Mouse (Mus musculus) CH12.LX (cell line): ENCODE results near the gene Dazap1. TPM values are rescaled to one million over a fixed set of nuclear protein-coding genes. Genes with fewer than 3 reads are reported as not detected.

Experiments used
- DNase-seq: peaks from one replicate; pipeline ENCODE4 v3.0.0-alpha.2; 2013; ENCODE audit errors: extremely low read depth
- H3K27ac ChIP-seq: 2 replicates; pipeline ENCODE4 v1.5.1; 2012; ENCODE audit warnings: low read depth, mild to moderate bottlenecking, control low read depth, moderate library complexity; ENCODE audit not compliant: insufficient read depth
- H3K27me3 ChIP-seq: replicated peaks from 2 replicates; pipeline ENCODE3; 2012; ENCODE audit warnings: inconsistent platforms
- H3K36me3 ChIP-seq, 2 experiments: replicated peaks in 1 of 2; 2 replicates each; pipeline versions ENCODE3 to v1.6.1; 2012; ENCODE audit warnings: inconsistent platforms in 1 of 2, low read length in 1 of 2, mild to moderate bottlenecking in 1 of 2, mixed read lengths in 1 of 2, moderate library complexity in 1 of 2; ENCODE audit not compliant: control insufficient read depth in 1 of 2, insufficient read depth in 1 of 2
- H3K4me1 ChIP-seq, 2 experiments: 2 replicates each; pipeline ENCODE4 v1.6.1; 2012; ENCODE audit warnings: inconsistent platforms in 1 of 2, moderate library complexity in 1 of 2; ENCODE audit not compliant: insufficient read depth in 2 of 2, control insufficient read depth in 1 of 2
- H3K4me2 ChIP-seq: 2 replicates; pipeline ENCODE4 v1.6.1; 2012; ENCODE audit warnings: low read depth, mild to moderate bottlenecking, control low read depth; ENCODE audit not compliant: poor library complexity, insufficient read depth, severe bottlenecking
- H3K4me3 ChIP-seq, 3 experiments: fragments of 150-350 bp in 1 of 3; sonication (generic) in 1 of 3; replicated peaks in 1 of 3; 2 replicates each; pipeline versions ENCODE3 to v1.5.1; 2011 to 2012; ENCODE audit warnings: low read depth in 2 of 3, low read length in 2 of 3, mild to moderate bottlenecking in 2 of 3, moderate library complexity in 2 of 3, control low read depth in 1 of 3, improper control_type of control experiment in 1 of 3, inconsistent platforms in 1 of 3, mixed read lengths in 1 of 3; ENCODE audit not compliant: poor library complexity in 1 of 3
- H3K79me2 ChIP-seq: replicated peaks from 2 replicates; pipeline ENCODE4 v1.6.1; 2012; ENCODE audit warnings: mild to moderate bottlenecking, moderate library complexity; ENCODE audit not compliant: control insufficient read depth, poor library complexity, insufficient read depth, severe bottlenecking; ENCODE audit errors: extremely low read depth
- H3K9ac ChIP-seq: 2 replicates; pipeline ENCODE4 v1.6.1; 2012; ENCODE audit warnings: low read depth, mild to moderate bottlenecking, control low read depth, moderate library complexity; ENCODE audit not compliant: insufficient read depth
- H3K9me3 ChIP-seq: replicated peaks from 2 replicates; pipeline ENCODE3; 2012; ENCODE audit warnings: low read length, inconsistent platforms, mixed read lengths
- CHD1 ChIP-seq: IDR thresholded peaks from 2 replicates; pipeline ENCODE4 v1.6.1; 2012; ENCODE audit warnings: low read depth, low read length, improper control_type of control experiment, inconsistent platforms
- CHD2 ChIP-seq: IDR thresholded peaks from 2 replicates; pipeline ENCODE4 v1.6.1; 2011; ENCODE audit warnings: low read length, improper control_type of control experiment
- E2F4 ChIP-seq: IDR thresholded peaks from 2 replicates; pipeline ENCODE4 v1.6.1; 2011; ENCODE audit warnings: low read depth, low read length, improper control_type of control experiment; ENCODE audit not compliant: insufficient replicate concordance
- ELF1 ChIP-seq: IDR thresholded peaks from 2 replicates; pipeline ENCODE4 v1.6.1; 2014; ENCODE audit warnings: low read depth, mild to moderate bottlenecking, inconsistent platforms, low read length, improper control_type of control experiment
- EP300 ChIP-seq: IDR thresholded peaks from 2 replicates; pipeline ENCODE4 v1.6.1; 2011; ENCODE audit warnings: low read length, improper control_type of control experiment
- JUN ChIP-seq: IDR thresholded peaks from 2 replicates; pipeline ENCODE4 v1.6.1; 2011; ENCODE audit warnings: low read depth, mild to moderate bottlenecking, low read length, improper control_type of control experiment, moderate library complexity; ENCODE audit not compliant: insufficient read depth
- MEF2A ChIP-seq: IDR thresholded peaks from 2 replicates; pipeline ENCODE4 v1.6.1; 2014; ENCODE audit warnings: low read depth, mild to moderate bottlenecking, inconsistent platforms, low read length, improper control_type of control experiment, borderline replicate concordance
- NRF1 ChIP-seq: IDR thresholded peaks from 2 replicates; pipeline ENCODE4 v1.6.1; 2014; ENCODE audit warnings: low read depth, mild to moderate bottlenecking, inconsistent platforms, low read length, improper control_type of control experiment, moderate library complexity
- PAX5 ChIP-seq: IDR thresholded peaks from 2 replicates; pipeline ENCODE4 v1.6.1; 2012; ENCODE audit warnings: low read length, inconsistent platforms, mixed read lengths
- POLR2A ChIP-seq: IDR thresholded peaks from 2 replicates; pipeline ENCODE4 v1.6.1; 2011; ENCODE audit warnings: low read depth, mild to moderate bottlenecking, improper control_type of control experiment, low read length
- POLR2AphosphoS2 ChIP-seq: IDR thresholded peaks from 2 replicates; pipeline ENCODE4 v1.6.1; 2011; ENCODE audit warnings: low read depth, low read length, improper control_type of control experiment
- RAD21 ChIP-seq: IDR thresholded peaks from 2 replicates; pipeline ENCODE4 v1.6.1; 2011; ENCODE audit warnings: low read depth, mild to moderate bottlenecking, low read length, improper control_type of control experiment, moderate library complexity
- RCOR1 ChIP-seq: conservative IDR thresholded peaks from 2 replicates; pipeline ENCODE4 v1.6.1; 2012; ENCODE audit warnings: low read depth, mild to moderate bottlenecking, inconsistent platforms, low read length, improper control_type of control experiment
- SMC3 ChIP-seq: IDR thresholded peaks from 2 replicates; pipeline ENCODE4 v1.6.1; 2011; ENCODE audit warnings: low read depth, low read length, improper control_type of control experiment
- UBTF ChIP-seq: IDR thresholded peaks from 2 replicates; pipeline ENCODE4 v1.6.1; 2012; ENCODE audit warnings: low read depth, mild to moderate bottlenecking, inconsistent platforms, low read length, improper control_type of control experiment, moderate library complexity
- USF2 ChIP-seq: conservative IDR thresholded peaks from 2 replicates; pipeline ENCODE4 v1.6.1; 2011; ENCODE audit warnings: low read depth, low read length, improper control_type of control experiment
- ZC3H11A ChIP-seq: IDR thresholded peaks from 2 replicates; pipeline ENCODE4 v1.6.1; 2012; ENCODE audit warnings: low read depth, mild to moderate bottlenecking, inconsistent platforms, low read length, improper control_type of control experiment
- ZMIZ1 ChIP-seq: IDR thresholded peaks from 2 replicates; pipeline ENCODE4 v1.6.1; 2012; ENCODE audit warnings: low read depth, mild to moderate bottlenecking, inconsistent platforms, low read length, improper control_type of control experiment
- ZNF384 ChIP-seq: IDR thresholded peaks from 2 replicates; pipeline ENCODE4 v1.6.1; 2012; ENCODE audit warnings: low read depth, low read length, improper control_type of control experiment, inconsistent platforms
- dilution Hi-C: fragments of 300-500 bp; cut with MboI; formaldehyde crosslinking; loops from 2 replicates; pipeline ENCODE4 v1.14.3; 2020; ENCODE audit warnings: low sequenced_read_pairs; ENCODE audit not compliant: extremely low pct_unique_long_range_greater_than_20kb, extremely low pct_ligation_motif_present
- in situ Hi-C: fragments of 300-500 bp; cut with MboI; formaldehyde crosslinking; loops from 3 replicates; pipeline ENCODE4 v1.14.3; 2019; ENCODE audit warnings: low sequenced_read_pairs, low pct_ligation_motif_present, low pct_unique_long_range_greater_than_20kb, mixed read lengths
- polyA plus RNA-seq: library from polyadenylated mRNA; unstranded; fragments of >175 nt; gene quantifications from 2 replicates; pipeline ENCODE4 v1.2.1, GENCODE M21; 2012; ENCODE audit warnings: low read depth; ENCODE audit not compliant: insufficient read length
- total RNA-seq, 2 experiments: library from RNA; depleted of rRNA; stranded (reverse); fragments of 300-350 nt in 1 of 2; fragments of >200 nt in 1 of 2; gene quantifications; 2 replicates each; pipeline ENCODE4 v1.2.3; 2012 to 2014

Dazap1 gene
- total and polyA plus RNA-seq, 3 experiments, result 162 to 236 (median 187) TPM

- DNase-seq, result no peak
- TF ChIP-seq USF2 (no peak), ZMIZ1 (no peak), CHD1 (no peak), RCOR1 (no peak), UBTF (no peak), POLR2AphosphoS2 (no peak), MEF2A (no peak), POLR2A (no peak), PAX5 (no peak), SMC3 (no peak)
- no peak overlapping the region for H3K4me2 ChIP-seq
- no peak overlapping the region for H3K4me3 ChIP-seq
- no peaks in the 10 kb centered on the region for H3K79me2 ChIP-seq
- dilution Hi-C loops (no loop called here), in situ Hi-C loops (no loop called here)
- H3K4me1 ChIP-seq, result no peaks in the 10 kb centered on the region
- no peak overlapping the region for H3K9ac ChIP-seq
- peaks cover 93 to 97% of the 10 kb centered on the region in 2 experiments for H3K36me3 ChIP-seq
- no peaks in the 10 kb centered on the region for H3K27me3 ChIP-seq
- H3K27ac ChIP-seq, result no peak overlapping the region
- H3K9me3 ChIP-seq, result no peaks in the 10 kb centered on the region
These were observed 25.0 kb upstream of the Dazap1 start for GRCm38 (mm10) chr10:80236145-80236825.

- H3K36me3 ChIP-seq, result peaks cover 92 to 96% of the 10 kb centered on the region in 2 experiments
- no peak overlapping the region for H3K27ac ChIP-seq
- TF ChIP-seq POLR2A, result no peak
- no peak for TF ChIP-seq ZNF384
- no peak for TF ChIP-seq CHD2
- TF ChIP-seq MEF2A, result no peak
- TF ChIP-seq NRF1, result no peak
- no peak for TF ChIP-seq E2F4
- TF ChIP-seq EP300, result no peak
- no peak for TF ChIP-seq ELF1
- TF ChIP-seq ZC3H11A, result no peak
- TF ChIP-seq JUN, result no peak
- no peak for TF ChIP-seq RAD21
- TF ChIP-seq, all 38 proteins: peak for 0
- no peaks in the 10 kb centered on the region for H3K27me3 ChIP-seq
- dilution Hi-C loops, result no loop called here
- no peak overlapping the region for H3K4me3 ChIP-seq
- no peak overlapping the region for H3K9ac ChIP-seq
- no peaks in the 10 kb centered on the region for H3K4me1 ChIP-seq
- in situ Hi-C loops, result no loop called here
- no peaks in the 10 kb centered on the region for H3K79me2 ChIP-seq
- H3K4me2 ChIP-seq, result no peak overlapping the region
- no peaks in the 10 kb centered on the region for H3K9me3 ChIP-seq
- no peak for DNase-seq
These were observed 24.3 kb upstream of the Dazap1 start for GRCm38 (mm10) chr10:80237020-80237419.
